Mouse (Mus musculus): ENCODE measurements around the gene Ppox. TPM values are rescaled to one million over a fixed set of nuclear protein-coding genes. Genes with fewer than 3 reads are reported as not detected.

Ppox gene
- polyA plus RNA-seq, 1 experiment from 2014 or later, result 50.9 TPM

- TF ChIP-seq CTCF (IDR thresholded peaks at IDR 0.05; ENCODE audit: low read depth), result no peak
- H3K9me3 ChIP-seq (ENCODE audit: low read depth, low read length), result no peaks in the 10 kb centered on the region
- peaks cover 5% of the 10 kb centered on the region; the same call in 1 of the 2 replicates for H3K4me1 ChIP-seq (ENCODE audit: insufficient read depth)
- no peak overlapping the region for H3K27ac ChIP-seq (ENCODE audit: low read depth)
- peaks cover 65% of the 10 kb centered on the region for H3K36me3 ChIP-seq (ENCODE audit: insufficient read depth)
- DNase-seq (no peak), ATAC-seq (ENCODE audit: insufficient read depth) (no peak)
- no peak overlapping the region for H3K9ac ChIP-seq
- H3K4me3 ChIP-seq (ENCODE audit: low read depth, low read length), result peak overlapping the region; percentile 74
- no peaks in the 10 kb centered on the region for H3K27me3 ChIP-seq (ENCODE audit: insufficient read depth, low read length)
- peak overlapping the region; percentile 62 for H3K4me2 ChIP-seq
- WGBS, result 86% methylated on average over 19 of the region's 19 CpGs
These were observed 5.5 kb upstream of the Ppox start for GRCm38 (mm10) chr1:171286517-171286916.

GRCm38 (mm10) chr1:171285096-171285892 lies 4.3 kb upstream of the Ppox start:
- no peaks in the 10 kb centered on the region for H3K27me3 ChIP-seq (ENCODE audit: insufficient read depth, low read length)
- DNase-seq, result no peak
- 84% methylated on average over 20 of the region's 20 CpGs for WGBS
- H3K9me3 ChIP-seq (ENCODE audit: low read depth, low read length), result no peaks in the 10 kb centered on the region
- ATAC-seq (ENCODE audit: insufficient read depth), result no peak
- H3K4me1 ChIP-seq (ENCODE audit: insufficient read depth), result peaks cover 5% of the 10 kb centered on the region; the same call in 1 of the 2 replicates
- H3K9ac ChIP-seq, result no peak overlapping the region
- H3K4me2 ChIP-seq, result no peak overlapping the region
- TF ChIP-seq CTCF (IDR thresholded peaks at IDR 0.05; ENCODE audit: low read depth), result no peak
- H3K36me3 ChIP-seq (ENCODE audit: insufficient read depth), result peaks cover 65% of the 10 kb centered on the region
- no peak overlapping the region for H3K27ac ChIP-seq (ENCODE audit: low read depth)
- H3K4me3 ChIP-seq (ENCODE audit: low read depth, low read length), result no peak overlapping the region

GRCm38 (mm10) chr1:171284491-171284890 lies 3.5 kb upstream of the Ppox start:
- peaks cover 58% of the 10 kb centered on the region for H3K36me3 ChIP-seq (ENCODE audit: insufficient read depth)
- no peaks in the 10 kb centered on the region for H3K27me3 ChIP-seq (ENCODE audit: insufficient read depth, low read length)
- no peak overlapping the region for H3K4me3 ChIP-seq (ENCODE audit: low read depth, low read length)
- no peaks in the 10 kb centered on the region for H3K9me3 ChIP-seq (ENCODE audit: low read depth, low read length)
- no peak for ATAC-seq (ENCODE audit: insufficient read depth)
- DNase-seq, result no peak
- H3K9ac ChIP-seq, result no peak overlapping the region
- no peak overlapping the region for H3K27ac ChIP-seq (ENCODE audit: low read depth)
- no peak for TF ChIP-seq CTCF (IDR thresholded peaks at IDR 0.05; ENCODE audit: low read depth)
- peaks cover 5% of the 10 kb centered on the region; the same call in 1 of the 2 replicates for H3K4me1 ChIP-seq (ENCODE audit: insufficient read depth)
- 86% methylated on average over 15 of the region's 15 CpGs for WGBS
- H3K4me2 ChIP-seq, result no peak overlapping the region

- 92% methylated on average over 18 of the region's 18 CpGs for WGBS
- no peak for DNase-seq
- H3K27ac ChIP-seq (ENCODE audit: low read depth), result no peak overlapping the region
- no peak overlapping the region for H3K4me2 ChIP-seq
- H3K9me3 ChIP-seq (ENCODE audit: low read depth, low read length), result no peaks in the 10 kb centered on the region
- H3K36me3 ChIP-seq (ENCODE audit: insufficient read depth), result peaks cover 51% of the 10 kb centered on the region
- H3K4me3 ChIP-seq (ENCODE audit: low read depth, low read length), result no peak overlapping the region
- TF ChIP-seq CTCF (IDR thresholded peaks at IDR 0.05; ENCODE audit: low read depth), result no peak
- H3K9ac ChIP-seq, result no peak overlapping the region
- H3K4me1 ChIP-seq (ENCODE audit: insufficient read depth), result peaks cover 5% of the 10 kb centered on the region; the same call in 1 of the 2 replicates
- ATAC-seq (ENCODE audit: insufficient read depth), result no peak
- no peaks in the 10 kb centered on the region for H3K27me3 ChIP-seq (ENCODE audit: insufficient read depth, low read length)
These were observed 2.5 kb upstream of the Ppox start for GRCm38 (mm10) chr1:171283188-171284160.

- H3K27me3 ChIP-seq (ENCODE audit: insufficient read depth, low read length), result no peaks in the 10 kb centered on the region
- H3K9ac ChIP-seq, result peak overlapping the region; percentile 64; the same call in 1 of the 2 replicates
- H3K4me3 ChIP-seq (ENCODE audit: low read depth, low read length), result peak overlapping the region; percentile 76
- 68% methylated on average over 18 of the region's 18 CpGs for WGBS
- H3K9me3 ChIP-seq (ENCODE audit: low read depth, low read length), result no peaks in the 10 kb centered on the region
- peaks cover 5% of the 10 kb centered on the region; the same call in 1 of the 2 replicates for H3K4me1 ChIP-seq (ENCODE audit: insufficient read depth)
- H3K36me3 ChIP-seq (ENCODE audit: insufficient read depth), result peaks cover 59% of the 10 kb centered on the region
- ATAC-seq (ENCODE audit: insufficient read depth) (no peak), DNase-seq (no peak)
- TF ChIP-seq CTCF (IDR thresholded peaks at IDR 0.05; ENCODE audit: low read depth), result no peak
- no peak overlapping the region for H3K27ac ChIP-seq (ENCODE audit: low read depth)
- peak overlapping the region; percentile 94 for H3K4me2 ChIP-seq
These were observed 1.3 kb upstream of the Ppox start for GRCm38 (mm10) chr1:171282086-171282805.

GRCm38 (mm10) chr1:171281528-171281923 lies 540 bp upstream of the Ppox start:
- no peaks in the 10 kb centered on the region for H3K27me3 ChIP-seq (ENCODE audit: insufficient read depth, low read length)
- peak overlapping the region; percentile 76 for H3K4me3 ChIP-seq (ENCODE audit: low read depth, low read length)
- peaks cover 1% of the 10 kb centered on the region; the same call in 1 of the 2 replicates for H3K4me1 ChIP-seq (ENCODE audit: insufficient read depth)
- peak overlapping the region; percentile 94 for H3K4me2 ChIP-seq
- peaks cover 65% of the 10 kb centered on the region for H3K36me3 ChIP-seq (ENCODE audit: insufficient read depth)
- ATAC-seq (ENCODE audit: insufficient read depth) (peak; percentile 56), DNase-seq (peak; percentile 90)
- no peaks in the 10 kb centered on the region for H3K9me3 ChIP-seq (ENCODE audit: low read depth, low read length)
- peak overlapping the region; percentile 64 for H3K9ac ChIP-seq
- 1% methylated on average over 10 of the region's 10 CpGs for WGBS
- TF ChIP-seq CTCF (IDR thresholded peaks at IDR 0.05; ENCODE audit: low read depth), result peak; percentile 76
- peak overlapping the region; percentile 91 for H3K27ac ChIP-seq (ENCODE audit: low read depth)
